Mouse (Mus musculus) macrophage (primary cell): ENCODE measurements around the gene Evx2. TPM values are rescaled to one million over a fixed set of nuclear protein-coding genes. Genes with fewer than 3 reads are reported as not detected.

Source experiments
- H3K27ac ChIP-seq: fragments of 350-480 bp; formaldehyde crosslinking; 2 replicates; pipeline ENCODE4 v1.9.0; 2021
- H3K36me3 ChIP-seq: fragments of 350-480 bp; formaldehyde crosslinking; 2 replicates; pipeline ENCODE4 v1.9.0; 2021; ENCODE audit errors: inconsistent target
- H3K4me3 ChIP-seq: fragments of 350-480 bp; formaldehyde crosslinking; 2 replicates; pipeline ENCODE4 v1.9.0; 2021; ENCODE audit errors: inconsistent target
- H3K79me2 ChIP-seq: fragments of 350-480 bp; formaldehyde crosslinking; 2 replicates; pipeline ENCODE4 v1.9.0; 2021; ENCODE audit errors: inconsistent target
- WGBS: methylation state at CpG from one replicate; pipeline ENCODE4 v1.1.7; 2026; ENCODE audit warnings: inconsistent platforms; ENCODE audit not compliant: missing documents; 5-methylcytosine and 5-hydroxymethylcytosine counted together
- polyA plus RNA-seq: library from polyadenylated mRNA; stranded (reverse); fragments of 250-400 nt; gene quantifications from 3 replicates; pipeline ENCODE4 v1.2.4, GENCODE M21; 2018; ENCODE audit warnings: inconsistent platforms

Gene Evx2
- polyA plus RNA-seq, 1 experiment from 2014 or later, result not detected

GRCm38 (mm10) chr2:74689574-74690337, 30.4 kb upstream of the Evx2 start:
- no peaks in the 10 kb centered on the region for H3K79me2 ChIP-seq
- H3K4me3 ChIP-seq, result no peak overlapping the region
- WGBS, result 5% methylated on average over 24 of the region's 24 CpGs
- H3K36me3 ChIP-seq, result no peaks in the 10 kb centered on the region
- H3K27ac ChIP-seq, result no peak overlapping the region

- no peak overlapping the region for H3K4me3 ChIP-seq
- 13% methylated on average over 12 of the region's 12 CpGs for WGBS
- H3K36me3 ChIP-seq, result no peaks in the 10 kb centered on the region
- H3K27ac ChIP-seq, result no peak overlapping the region
- H3K79me2 ChIP-seq, result no peaks in the 10 kb centered on the region
Measured at GRCm38 (mm10) chr2:74688795-74689573, 29.6 kb upstream of the Evx2 start.

- Histone ChIP-seq H3K4me3 (no peak overlapping the region), H3K36me3 (no peaks in the 10 kb centered on the region), H3K27ac (no peak overlapping the region), H3K79me2 (no peaks in the 10 kb centered on the region)
- 9% methylated on average over 29 of the region's 31 CpGs for WGBS
Measured at GRCm38 (mm10) chr2:74687698-74688555, 28.6 kb upstream of the Evx2 start.

- Histone ChIP-seq H3K79me2 (no peaks in the 10 kb centered on the region), H3K27ac (no peak overlapping the region), H3K36me3 (no peaks in the 10 kb centered on the region), H3K4me3 (no peak overlapping the region)
- WGBS, result 6% methylated on average over 26 of the region's 27 CpGs
Measured at GRCm38 (mm10) chr2:74686988-74687697, 27.8 kb upstream of the Evx2 start.

GRCm38 (mm10) chr2:74686301-74686987, 27.1 kb upstream of the Evx2 start:
- H3K36me3 ChIP-seq, result no peaks in the 10 kb centered on the region
- no peak overlapping the region for H3K4me3 ChIP-seq
- no peaks in the 10 kb centered on the region for H3K79me2 ChIP-seq
- 15% methylated on average over 17 of the region's 17 CpGs for WGBS
- H3K27ac ChIP-seq, result no peak overlapping the region

- WGBS, result 41% methylated on average over 4 of the region's 4 CpGs
Measured at GRCm38 (mm10) chr2:74685059-74685603, 25.8 kb upstream of the Evx2 start.

GRCm38 (mm10) chr2:74684106-74684505, 24.7 kb upstream of the Evx2 start:
- WGBS, result 8% methylated on average over 12 of the region's 12 CpGs
- Histone ChIP-seq H3K79me2 (no peaks in the 10 kb centered on the region), H3K36me3 (no peaks in the 10 kb centered on the region), H3K4me3 (no peak overlapping the region), H3K27ac (no peak overlapping the region)

More at GRCm38 (mm10) chr2:74685059-74685603, 25.8 kb upstream of the Evx2 start:
- Histone ChIP-seq H3K27ac (no peak overlapping the region), H3K79me2 (no peaks in the 10 kb centered on the region), H3K36me3 (no peaks in the 10 kb centered on the region), H3K4me3 (no peak overlapping the region)

- H3K27ac ChIP-seq, result no peak overlapping the region
- WGBS, result 8% methylated on average over 18 of the region's 18 CpGs
- H3K36me3 ChIP-seq, result no peaks in the 10 kb centered on the region
- no peaks in the 10 kb centered on the region for H3K79me2 ChIP-seq
- no peak overlapping the region for H3K4me3 ChIP-seq
Measured at GRCm38 (mm10) chr2:74683471-74683951, 24.2 kb upstream of the Evx2 start.

GRCm38 (mm10) chr2:74682796-74683195, 23.4 kb upstream of the Evx2 start:
- 4% methylated on average over 39 of the region's 51 CpGs for WGBS
- no peak overlapping the region for H3K4me3 ChIP-seq
- no peak overlapping the region for H3K27ac ChIP-seq
- no peaks in the 10 kb centered on the region for H3K36me3 ChIP-seq
- no peaks in the 10 kb centered on the region for H3K79me2 ChIP-seq

- Histone ChIP-seq H3K79me2 (no peaks in the 10 kb centered on the region), H3K27ac (no peak overlapping the region), H3K4me3 (no peak overlapping the region), H3K36me3 (no peaks in the 10 kb centered on the region)
- 6% methylated on average over 75 of the region's 78 CpGs for WGBS
Measured at GRCm38 (mm10) chr2:74681594-74682531, 22.5 kb upstream of the Evx2 start.

GRCm38 (mm10) chr2:74680561-74681398, 21.4 kb upstream of the Evx2 start:
- Histone ChIP-seq H3K27ac (no peak overlapping the region), H3K36me3 (no peaks in the 10 kb centered on the region), H3K79me2 (no peaks in the 10 kb centered on the region), H3K4me3 (no peak overlapping the region)
- 8% methylated on average over 21 of the region's 21 CpGs for WGBS

- Histone ChIP-seq H3K36me3 (no peaks in the 10 kb centered on the region), H3K79me2 (no peaks in the 10 kb centered on the region), H3K27ac (no peak overlapping the region), H3K4me3 (no peak overlapping the region)
- WGBS, result 7% methylated on average over 23 of the region's 23 CpGs
Measured at GRCm38 (mm10) chr2:74679980-74680379, 20.6 kb upstream of the Evx2 start.
